Mouse (Mus musculus): ENCODE results near the gene Fabp1.

Fabp1 gene

GRCm38 (mm10) chr6:71211917-71212316 lies 12.3 kb downstream of the Fabp1 start:
- no peak for DNase-seq (ENCODE audit: low read depth, low spot score)

GRCm38 (mm10) chr6:71212471-71212870 lies 12.8 kb downstream of the Fabp1 start:
- DNase-seq (ENCODE audit: low read depth, low spot score): no peak

- no peak for DNase-seq (ENCODE audit: low read depth, low spot score)
Measured at GRCm38 (mm10) chr6:71221501-71221900, 21.9 kb downstream of the Fabp1 start.

GRCm38 (mm10) chr6:71224184-71224943 lies 24.7 kb downstream of the Fabp1 start:
- DNase-seq (ENCODE audit: low read depth, low spot score): peak; percentile 28

- no peak for DNase-seq (ENCODE audit: low read depth, low spot score)
Measured at GRCm38 (mm10) chr6:71226544-71226943, 26.9 kb downstream of the Fabp1 start.

- no peak for DNase-seq (ENCODE audit: low read depth, low spot score)
Measured at GRCm38 (mm10) chr6:71227157-71227770, 27.6 kb downstream of the Fabp1 start.

GRCm38 (mm10) chr6:71235121-71235520 lies 35.5 kb downstream of the Fabp1 start:
- DNase-seq (ENCODE audit: low read depth, low spot score): no peak

GRCm38 (mm10) chr6:71235944-71236343 lies 36.3 kb downstream of the Fabp1 start:
- no peak for DNase-seq (ENCODE audit: low read depth, low spot score)

GRCm38 (mm10) chr6:71236506-71236905 lies 36.9 kb downstream of the Fabp1 start:
- no peak for DNase-seq (ENCODE audit: low read depth, low spot score)

GRCm38 (mm10) chr6:71237031-71237431 lies 37.4 kb downstream of the Fabp1 start:
- DNase-seq (ENCODE audit: low read depth, low spot score): no peak

- DNase-seq (ENCODE audit: low read depth, low spot score): no peak
Measured at GRCm38 (mm10) chr6:71239069-71239750, 39.6 kb downstream of the Fabp1 start.

- no peak for DNase-seq (ENCODE audit: low read depth, low spot score)
Measured at GRCm38 (mm10) chr6:71240831-71241230, 41.2 kb downstream of the Fabp1 start.

- DNase-seq (ENCODE audit: low read depth, low spot score): no peak
Measured at GRCm38 (mm10) chr6:71242811-71243210, 43.2 kb downstream of the Fabp1 start.

GRCm38 (mm10) chr6:71243258-71243657 lies 43.6 kb downstream of the Fabp1 start:
- DNase-seq (ENCODE audit: low read depth, low spot score): no peak

- DNase-seq (ENCODE audit: low read depth, low spot score): no peak
Measured at GRCm38 (mm10) chr6:71248420-71248819, 48.8 kb downstream of the Fabp1 start.

- DNase-seq (ENCODE audit: low read depth, low spot score): peak; percentile 25
Measured at GRCm38 (mm10) chr6:71249615-71250014, 50.0 kb downstream of the Fabp1 start.

- no peak for DNase-seq (ENCODE audit: low read depth, low spot score)
Measured at GRCm38 (mm10) chr6:71250951-71251350, 51.3 kb downstream of the Fabp1 start.

- DNase-seq (ENCODE audit: low read depth, low spot score): no peak
Measured at GRCm38 (mm10) chr6:71254456-71254855, 54.8 kb downstream of the Fabp1 start.

Measured in skeletal muscle tissue, adult 2 months (tissue).